ENCODE assay signal across 14 mouse cellular contexts in the genomic region with DNA sequence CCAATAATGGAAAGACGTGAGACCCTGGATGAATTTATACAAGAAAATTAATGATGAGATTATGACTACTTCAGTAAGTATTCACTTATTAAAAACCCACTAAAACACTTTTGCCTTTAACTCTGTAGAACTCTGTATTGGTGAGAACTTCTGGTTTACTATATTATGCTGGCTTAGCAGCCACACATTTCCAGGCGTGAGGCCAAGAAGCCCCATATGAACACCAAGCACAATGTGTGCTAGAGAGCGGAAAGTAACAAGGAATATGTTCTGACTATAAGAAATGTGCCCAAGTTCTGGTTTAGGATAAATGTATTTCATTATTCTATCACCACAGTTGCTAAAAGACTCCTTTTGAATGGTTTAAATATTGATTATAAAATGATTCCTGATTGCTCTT.
DNase-seq lines count a peak whose midpoint lies in the region; ATAC-seq and TF ChIP-seq lines count a peak whose summit lies in the region.
"Had no signal": no experiment of that assay in that cellular context is flagged by ENCODE, and none has a peak within 500 bp of the region (broad histone marks: within the 10 kb centered on the region; RNA-seq: fewer than 3 reads in every experiment).

No protein-coding gene starts in this region.

- peak; percentile 22 to 24 for DNase-seq in cerebellum, adult 18-20 months
- no peak for DNase-seq in cerebellum, adult 8-10 months
- peak; percentile 49 for DNase-seq in midbrain, postnatal 0 days (ENCODE audit: low spot score)
- DNase-seq in left cerebral cortex, postnatal 36 days (ENCODE audit: low spot score in 2 of 2): peak; percentile 66 to 68
- no peak for DNase-seq in gastrocnemius, adult 18-20 months (ENCODE audit: low spot score)
- DNase-seq: gastrocnemius, postnatal 25 days; heart, postnatal 10 days; lung, adult 2 months had no signal

- 0 out of 2 replicates have a peak, but pooled peaks cover 3% of the 10 kb centered on the region for H3K36me3 ChIP-seq in midbrain, postnatal 0 days (ENCODE audit: insufficient read depth, low read length)
- H3K36me3 ChIP-seq in midbrain, embryonic 16.5 days (ENCODE audit: control insufficient read depth, insufficient read depth, low read length): no peaks in the 10 kb centered on the region
- no peaks in the 10 kb centered on the region; the same call in 1 of the 2 replicates for H3K36me3 ChIP-seq in kidney, embryonic 14.5 days (ENCODE audit: control insufficient read depth, insufficient read depth, low read length)
- no peaks in the 10 kb centered on the region for H3K36me3 ChIP-seq in intestine, embryonic 15.5 days

- no peaks in the 10 kb centered on the region for H3K27me3 ChIP-seq in midbrain, postnatal 0 days (ENCODE audit: insufficient read depth, low read length)
- no peaks in the 10 kb centered on the region for H3K27me3 ChIP-seq in midbrain, embryonic 16.5 days (ENCODE audit: control insufficient read depth, insufficient read depth, low read depth, low read length)
- H3K27me3 ChIP-seq in kidney, embryonic 14.5 days (ENCODE audit: control insufficient read depth, insufficient read depth, low read length): no peaks in the 10 kb centered on the region
- H3K27me3 ChIP-seq in intestine, embryonic 15.5 days (replicated peaks): no peaks in the 10 kb centered on the region
- H3K27me3 ChIP-seq: embryonic facial prominence, embryonic 13.5 days; neural tube, embryonic 12.5 days had no signal

- no peak overlapping the region for H3K27ac ChIP-seq in midbrain, postnatal 0 days (ENCODE audit: low read depth, low read length)
- H3K27ac ChIP-seq in midbrain, embryonic 16.5 days (ENCODE audit: low read length): no peak overlapping the region
- H3K27ac ChIP-seq in kidney, embryonic 14.5 days (ENCODE audit: low read depth, low read length): no peak overlapping the region
- no peak overlapping the region for H3K27ac ChIP-seq in intestine, embryonic 15.5 days
- H3K27ac ChIP-seq: embryonic facial prominence, embryonic 13.5 days; midbrain, embryonic 10.5 days; neural tube, embryonic 12.5 days had no signal

- intact Hi-C loops in left cerebral cortex, postnatal 36 days (cut with DNase I): no loop called here

- 85% methylated on average over 3 of the region's 3 CpGs for WGBS in midbrain, postnatal 0 days
- WGBS in midbrain, embryonic 16.5 days: 90% methylated on average over 3 of the region's 3 CpGs
- WGBS in kidney, embryonic 14.5 days: 86% methylated on average over 3 of the region's 3 CpGs
- 80% methylated on average over 3 of the region's 3 CpGs for WGBS in intestine, embryonic 15.5 days

- no peak overlapping the region for H3K4me3 ChIP-seq in midbrain, postnatal 0 days (ENCODE audit: low read depth, low read length)
- H3K4me3 ChIP-seq in midbrain, embryonic 16.5 days (ENCODE audit: low read depth, low read length): no peak overlapping the region
- no peak overlapping the region for H3K4me3 ChIP-seq in kidney, embryonic 14.5 days (ENCODE audit: low read length)
- H3K4me3 ChIP-seq in intestine, embryonic 15.5 days (replicated peaks): no peak overlapping the region
- H3K4me3 ChIP-seq: embryonic facial prominence, embryonic 13.5 days; midbrain, embryonic 10.5 days; neural tube, embryonic 12.5 days had no signal

- no peak overlapping the region for H3K9ac ChIP-seq in midbrain, postnatal 0 days (replicated peaks; ENCODE audit: low read length, poor library complexity, severe bottlenecking)
- no peak overlapping the region for H3K9ac ChIP-seq in midbrain, embryonic 16.5 days (ENCODE audit: low read depth, low read length)
- H3K9ac ChIP-seq in kidney, embryonic 14.5 days (ENCODE audit: low read depth, low read length): no peak overlapping the region
- H3K9ac ChIP-seq in intestine, embryonic 15.5 days: no peak overlapping the region
- H3K9ac ChIP-seq: embryonic facial prominence, embryonic 13.5 days; neural tube, embryonic 12.5 days had no signal

- no peak for TF ChIP-seq CTCF in midbrain, postnatal 0 days (IDR thresholded peaks at IDR 0.05)

- ATAC-seq in midbrain, postnatal 0 days (ENCODE audit: low FRiP score): no peak
- no peak for ATAC-seq in midbrain, embryonic 16.5 days
- ATAC-seq in kidney, embryonic 14.5 days (ENCODE audit: low FRiP score, low TSS enrichment): no peak
- no peak for ATAC-seq in intestine, embryonic 15.5 days

- no peaks in the 10 kb centered on the region for H3K9me3 ChIP-seq in midbrain, postnatal 0 days (ENCODE audit: low read length)
- H3K9me3 ChIP-seq in midbrain, embryonic 16.5 days (replicated peaks; ENCODE audit: control insufficient read depth, low read length, poor library complexity, severe bottlenecking): no peaks in the 10 kb centered on the region
- H3K9me3 ChIP-seq in kidney, embryonic 14.5 days (ENCODE audit: control insufficient read depth, low read length): no peaks in the 10 kb centered on the region
- H3K9me3 ChIP-seq in intestine, embryonic 15.5 days: no peaks in the 10 kb centered on the region
- H3K9me3 ChIP-seq: embryonic facial prominence, embryonic 13.5 days; midbrain, embryonic 10.5 days; neural tube, embryonic 12.5 days had no signal

- no peak overlapping the region for H3K4me2 ChIP-seq in midbrain, postnatal 0 days (ENCODE audit: low read depth, low read length, poor library complexity, severe bottlenecking)
- H3K4me2 ChIP-seq in midbrain, embryonic 16.5 days (ENCODE audit: low read length): no peak overlapping the region
- H3K4me2 ChIP-seq in kidney, embryonic 14.5 days (replicated peaks; ENCODE audit: low read depth, low read length): no peak overlapping the region
- H3K4me2 ChIP-seq in intestine, embryonic 15.5 days (replicated peaks): no peak overlapping the region
- H3K4me2 ChIP-seq: embryonic facial prominence, embryonic 13.5 days; neural tube, embryonic 12.5 days had no signal

- no peaks in the 10 kb centered on the region for H3K4me1 ChIP-seq in midbrain, postnatal 0 days (ENCODE audit: insufficient read depth, low read length)
- no peaks in the 10 kb centered on the region for H3K4me1 ChIP-seq in midbrain, embryonic 16.5 days (ENCODE audit: control insufficient read depth, insufficient read depth, low read length)
- H3K4me1 ChIP-seq in kidney, embryonic 14.5 days (ENCODE audit: control insufficient read depth, insufficient read depth, low read length): no peaks in the 10 kb centered on the region
- no peaks in the 10 kb centered on the region for H3K4me1 ChIP-seq in intestine, embryonic 15.5 days (replicated peaks)
- H3K4me1 ChIP-seq: embryonic facial prominence, embryonic 13.5 days; midbrain, embryonic 10.5 days; neural tube, embryonic 12.5 days had no signal

Comparison
In these comparisons a context has a peak if more than half of its experiments do, and no peak if none do; other contexts are left out.
1. DNase-seq: peak in cerebellum, adult 18-20 months (2 of 2), midbrain, postnatal 0 days (single experiment) and left cerebral cortex, postnatal 36 days (2 of 2); none in cerebellum, adult 8-10 months (single experiment) and gastrocnemius, adult 18-20 months (single experiment).